Mouse (Mus musculus) erythroblast, embryonic 14.5 days (primary cell): ENCODE data around the gene Herc2.

Source experiments
- GATA1 ChIP-seq: IDR thresholded peaks from 2 replicates; pipeline ENCODE4 v1.6.1; 2012; ENCODE audit warnings: low read length, inconsistent platforms, mixed read lengths
- TAL1 ChIP-seq: IDR thresholded peaks from 3 replicates; pipeline ENCODE4 v1.6.1; 2012; ENCODE audit warnings: low read length, inconsistent platforms, mixed read lengths

GRCm38 (mm10) chr7:56047178-56047577 lies 2.8 kb upstream of the Herc2 start:
- TF ChIP-seq GATA1 = no peak
- no peak for TF ChIP-seq TAL1
